Mouse (Mus musculus): ENCODE measurements around the gene Wdfy2.

DNA sequence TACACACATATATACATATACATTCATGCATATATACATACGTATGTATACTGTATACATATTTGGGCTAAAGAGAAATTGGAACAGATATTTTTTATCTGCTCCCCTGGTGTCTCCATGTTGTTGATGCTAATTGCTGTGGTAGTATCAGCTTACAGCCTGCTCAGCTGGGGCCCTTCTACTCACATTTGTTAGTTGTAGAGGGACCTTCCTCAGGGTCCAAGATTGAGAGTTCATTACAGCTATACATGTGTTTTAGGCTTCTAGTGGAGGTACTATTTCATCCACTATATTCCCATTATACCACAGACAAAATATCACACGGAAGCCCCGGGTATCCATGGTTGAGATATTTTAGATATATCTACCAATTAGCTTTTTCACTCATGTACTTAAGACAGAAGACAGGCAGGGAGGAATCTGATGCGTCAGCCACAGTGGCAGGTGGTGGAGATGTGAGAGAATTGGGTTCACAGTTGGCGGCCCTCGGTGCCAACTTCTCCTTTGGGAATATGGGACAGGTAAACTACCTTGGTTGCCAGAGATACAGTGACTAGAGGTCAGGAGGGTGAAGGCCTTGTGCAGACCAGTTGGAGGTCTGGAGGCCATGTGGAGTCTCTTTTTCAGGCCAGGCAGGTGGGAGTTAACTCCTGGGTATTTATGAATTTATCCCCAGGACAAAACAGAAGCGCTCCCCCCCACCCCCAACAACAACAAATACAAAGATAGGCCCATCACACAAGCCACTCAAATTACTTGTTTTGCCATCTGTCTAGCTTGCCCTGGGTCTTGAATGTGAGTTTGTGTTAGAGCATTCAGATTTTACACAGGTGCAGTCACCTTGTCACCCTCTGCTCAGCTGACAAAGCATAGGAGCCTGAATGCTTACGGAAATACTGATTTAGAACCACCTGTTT, 57.7 kb downstream of the Wdfy2 start:
- TF ChIP-seq CTCF (conservative IDR thresholded peaks at IDR 0.05; ENCODE audit: low read length) (no peak), NANOG (IDR thresholded peaks at IDR 0.05; ENCODE audit: borderline replicate concordance, low read length) (no peak), POU5F1 (IDR thresholded peaks at IDR 0.05; ENCODE audit: borderline replicate concordance, low read length) (no peak)

Data from E14TG2a.4 (cell line).